Mouse (Mus musculus): ENCODE measurements around the gene Akap17b. TPM values are rescaled to one million over a fixed set of nuclear protein-coding genes. Genes with fewer than 3 reads are reported as not detected.
"Not testable (repeated sequence)": the region's sequence is repeated elsewhere in the genome, so short reads cannot be mapped to it uniquely, and the experiment has no call there.

Akap17b gene
- polyA plus RNA-seq, 1 experiment from 2014 or later = 3.1 TPM

- Histone ChIP-seq H3K27me3 (no peaks in the 10 kb centered on the region), H3K9ac (peak overlapping the region; percentile 87), H3K9me3 (replicated peaks) (no peaks in the 10 kb centered on the region), H3K4me2 (peak overlapping the region; percentile 67), H3K36me3 (ENCODE audit: poor library complexity, severe bottlenecking) (peaks cover 19% of the 10 kb centered on the region; the same call in 1 of the 2 replicates), H3K4me1 (peaks cover 15% of the 10 kb centered on the region; the same call in 1 of the 2 replicates), H3K4me3 (peak overlapping the region; percentile 61), H3K27ac (no peak overlapping the region)
- no peak for ATAC-seq
- 36% methylated on average over 3 of the region's 3 CpGs for WGBS
Observed at GRCm38 (mm10) chrX:36599656-36600055, 45.5 kb downstream of the Akap17b start.

- Histone ChIP-seq H3K9me3 (replicated peaks) (no peaks in the 10 kb centered on the region), H3K36me3 (ENCODE audit: poor library complexity, severe bottlenecking) (peaks cover 12% of the 10 kb centered on the region; the same call in 1 of the 2 replicates), H3K4me3 (peak overlapping the region; percentile 61), H3K27ac (peak overlapping the region; percentile 78), H3K9ac (peak overlapping the region; percentile 87), H3K4me1 (peaks cover 15% of the 10 kb centered on the region; the same call in 1 of the 2 replicates), H3K4me2 (peak overlapping the region; percentile 67), H3K27me3 (no peaks in the 10 kb centered on the region)
- peak; percentile 64 for ATAC-seq
- WGBS = 22% methylated on average over 14 of the region's 14 CpGs
Observed at GRCm38 (mm10) chrX:36598861-36599344, 46.3 kb downstream of the Akap17b start.

GRCm38 (mm10) chrX:36598390-36598810, 46.8 kb downstream of the Akap17b start:
- peaks cover 15% of the 10 kb centered on the region; the same call in 1 of the 2 replicates for H3K4me1 ChIP-seq
- peak overlapping the region; percentile 78 for H3K27ac ChIP-seq
- peak overlapping the region; percentile 87 for H3K9ac ChIP-seq
- peaks cover 7% of the 10 kb centered on the region; the same call in 1 of the 2 replicates for H3K36me3 ChIP-seq (ENCODE audit: poor library complexity, severe bottlenecking)
- ATAC-seq = peak; percentile 67
- no peaks in the 10 kb centered on the region for H3K9me3 ChIP-seq (replicated peaks)
- WGBS = 30% methylated on average over 38 of the region's 41 CpGs
- H3K27me3 ChIP-seq = no peaks in the 10 kb centered on the region
- peak overlapping the region; percentile 67 for H3K4me2 ChIP-seq
- H3K4me3 ChIP-seq = peak overlapping the region; percentile 61

- H3K4me3 ChIP-seq = peak within 1 kb of the TSS; percentile 61
- peak within 1 kb of the TSS; percentile 78 for H3K27ac ChIP-seq
- H3K4me1 ChIP-seq = peaks cover 15% of the 10 kb centered on the region; the same call in 1 of the 2 replicates
- peak within 1 kb of the TSS; percentile 87 for H3K9ac ChIP-seq
- H3K36me3 ChIP-seq (ENCODE audit: poor library complexity, severe bottlenecking) = peaks cover 1% of the 10 kb centered on the region; the same call in 1 of the 2 replicates
- H3K9me3 ChIP-seq (replicated peaks) = no peaks in the 10 kb centered on the region
- 32% methylated on average over 43 of the region's 45 CpGs for WGBS
- ATAC-seq = peak; percentile 95
- no peaks in the 10 kb centered on the region for H3K27me3 ChIP-seq
- peak within 1 kb of the TSS; percentile 67 for H3K4me2 ChIP-seq
Observed at GRCm38 (mm10) chrX:36597707-36598389, 47.3 kb downstream of the Akap17b start, which contains the start of gene Pgrmc1. Pgrmc1 (plus strand) TSS chrX:36598206.

GRCm38 (mm10) chrX:36596483-36597120, 48.6 kb downstream of the Akap17b start:
- not testable (repeated sequence) for ATAC-seq; H3K36me3 ChIP-seq (ENCODE audit: poor library complexity, severe bottlenecking); H3K27me3 ChIP-seq; H3K4me2 ChIP-seq; H3K9ac ChIP-seq; H3K27ac ChIP-seq; H3K9me3 ChIP-seq (replicated peaks); H3K4me3 ChIP-seq
- H3K4me1 ChIP-seq = peaks cover 15% of the 10 kb centered on the region; the same call in 1 of the 2 replicates
- 46% methylated on average over 3 of the region's 5 CpGs for WGBS

GRCm38 (mm10) chrX:36595247-36595646, 49.9 kb downstream of the Akap17b start:
- no peak overlapping the region for H3K4me2 ChIP-seq

GRCm38 (mm10) chrX:36591539-36591938, 53.7 kb downstream of the Akap17b start:
- no peaks in the 10 kb centered on the region for H3K9me3 ChIP-seq (replicated peaks)
- 83% methylated on average over 4 of the region's 4 CpGs for WGBS

More at GRCm38 (mm10) chrX:36595247-36595646, 49.9 kb downstream of the Akap17b start:
- Histone ChIP-seq H3K27me3 (no peaks in the 10 kb centered on the region), H3K27ac (no peak overlapping the region), H3K36me3 (ENCODE audit: poor library complexity, severe bottlenecking) (no peaks in the 10 kb centered on the region), H3K9ac (no peak overlapping the region), H3K9me3 (replicated peaks) (no peaks in the 10 kb centered on the region), H3K4me1 (peaks cover 9% of the 10 kb centered on the region; the same call in 1 of the 2 replicates), H3K4me3 (no peak overlapping the region)
- no peak for ATAC-seq
- WGBS = 85% methylated on average over 3 of the region's 3 CpGs

GRCm38 (mm10) chrX:36591120-36591519, 54.1 kb downstream of the Akap17b start:
- 73% methylated on average over 1 of the region's 1 CpGs for WGBS
- Histone ChIP-seq H3K4me3 (no peak overlapping the region), H3K9me3 (replicated peaks) (no peaks in the 10 kb centered on the region), H3K27ac (no peak overlapping the region), H3K36me3 (ENCODE audit: poor library complexity, severe bottlenecking) (no peaks in the 10 kb centered on the region), H3K9ac (no peak overlapping the region), H3K27me3 (no peaks in the 10 kb centered on the region), H3K4me2 (no peak overlapping the region), H3K4me1 (no peaks in the 10 kb centered on the region)
- no peak for ATAC-seq

More at GRCm38 (mm10) chrX:36591539-36591938, 53.7 kb downstream of the Akap17b start:
- Histone ChIP-seq H3K36me3 (ENCODE audit: poor library complexity, severe bottlenecking) (no peaks in the 10 kb centered on the region), H3K27me3 (no peaks in the 10 kb centered on the region), H3K4me3 (no peak overlapping the region), H3K9ac (no peak overlapping the region), H3K27ac (no peak overlapping the region), H3K4me1 (no peaks in the 10 kb centered on the region), H3K4me2 (no peak overlapping the region)
- ATAC-seq = no peak

- no peak overlapping the region for H3K9ac ChIP-seq
- no peak overlapping the region for H3K27ac ChIP-seq
- no peaks in the 10 kb centered on the region for H3K9me3 ChIP-seq (replicated peaks)
- no peaks in the 10 kb centered on the region for H3K27me3 ChIP-seq
- H3K4me3 ChIP-seq = no peak overlapping the region
- no peak overlapping the region for H3K4me2 ChIP-seq
- no peak for ATAC-seq
- H3K4me1 ChIP-seq = no peaks in the 10 kb centered on the region
- WGBS = 86% methylated on average over 7 of the region's 7 CpGs
- no peaks in the 10 kb centered on the region for H3K36me3 ChIP-seq (ENCODE audit: poor library complexity, severe bottlenecking)
Observed at GRCm38 (mm10) chrX:36590266-36590665, 54.9 kb downstream of the Akap17b start.

GRCm38 (mm10) chrX:36587304-36588209, 57.6 kb downstream of the Akap17b start:
- H3K4me3 ChIP-seq = no peak overlapping the region
- WGBS = 52% methylated on average over 8 of the region's 8 CpGs
- H3K4me2 ChIP-seq = no peak overlapping the region
- H3K9me3 ChIP-seq (replicated peaks) = no peaks in the 10 kb centered on the region
- H3K9ac ChIP-seq = no peak overlapping the region
- ATAC-seq = peak; percentile 82
- H3K36me3 ChIP-seq (ENCODE audit: poor library complexity, severe bottlenecking) = no peaks in the 10 kb centered on the region
- H3K27ac ChIP-seq = peak overlapping the region; percentile 63
- H3K27me3 ChIP-seq = no peaks in the 10 kb centered on the region
- no peaks in the 10 kb centered on the region for H3K4me1 ChIP-seq

- Histone ChIP-seq H3K4me1 (no peaks in the 10 kb centered on the region), H3K36me3 (ENCODE audit: poor library complexity, severe bottlenecking) (no peaks in the 10 kb centered on the region), H3K27ac (peak overlapping the region; percentile 63), H3K27me3 (no peaks in the 10 kb centered on the region), H3K4me2 (no peak overlapping the region), H3K9ac (no peak overlapping the region), H3K4me3 (no peak overlapping the region), H3K9me3 (replicated peaks) (no peaks in the 10 kb centered on the region)
- peak; percentile 38; the same call in 1 of the 2 replicates for ATAC-seq
- 47% methylated on average over 1 of the region's 1 CpGs for WGBS
Observed at GRCm38 (mm10) chrX:36586629-36587303, 58.4 kb downstream of the Akap17b start.

All from forebrain, embryonic 13.5 days (tissue).